ENCODE assay signal across 8 mouse cellular contexts in genomic region chr10:21159697-21160394, GRCm38 (mm10). TPM values are rescaled to one million over a fixed set of nuclear protein-coding genes. Genes with fewer than 3 reads are reported as not detected.
DNase-seq lines count a peak whose midpoint lies in the region; ATAC-seq and TF ChIP-seq lines count a peak whose summit lies in the region.

No protein-coding gene starts in this region.

- DNase-seq in gastrocnemius, adult 2 months: peak; percentile 34
- DNase-seq in gastrocnemius, adult 8-10 months (ENCODE audit: low spot score in 2 of 2): no peak
- DNase-seq in adrenal gland, adult 18-20 months (ENCODE audit: low spot score in 2 of 2): peak; percentile 23 to 24
- DNase-seq in heart, postnatal 36 days: peak; percentile 12 to 32
- peak; percentile 47 for DNase-seq in left cerebral cortex, postnatal 4 days
- peak; percentile 66 to 67 for DNase-seq in spleen, postnatal 10 days (ENCODE audit: low spot score in 2 of 2)

- H3K27me3 ChIP-seq in embryonic facial prominence, embryonic 12.5 days: peaks cover 19% of the 10 kb centered on the region
- H3K27me3 ChIP-seq in midbrain, embryonic 12.5 days: peaks cover 38% of the 10 kb centered on the region

- no peak overlapping the region for H3K27ac ChIP-seq in gastrocnemius, adult 2 months
- no peak overlapping the region for H3K27ac ChIP-seq in embryonic facial prominence, embryonic 12.5 days
- no peak overlapping the region for H3K27ac ChIP-seq in midbrain, embryonic 12.5 days (replicated peaks)

- intact Hi-C loops in gastrocnemius, adult 2 months (cut with DNase I): no loop called here
- intact Hi-C loops in heart, postnatal 36 days (cut with DNase I): loop anchor here (2.0 kb wide), 1 partner anchor 29 kb away; no protein-coding TSS in a partner anchor
- intact Hi-C loops in left cerebral cortex, postnatal 4 days (cut with DNase I): loop anchor here (10.0 kb wide), 1 partner anchor 135 kb away; the partner anchor contains the start of gene Hbs1l

- no peaks in the 10 kb centered on the region for H3K9me3 ChIP-seq in embryonic facial prominence, embryonic 12.5 days
- H3K9me3 ChIP-seq in midbrain, embryonic 12.5 days: no peaks in the 10 kb centered on the region

- peaks cover 12% of the 10 kb centered on the region for H3K4me1 ChIP-seq in embryonic facial prominence, embryonic 12.5 days
- H3K4me1 ChIP-seq in midbrain, embryonic 12.5 days: peaks cover 20% of the 10 kb centered on the region

- H3K9ac ChIP-seq in embryonic facial prominence, embryonic 12.5 days: peak overlapping the region; percentile 51
- H3K9ac ChIP-seq in midbrain, embryonic 12.5 days (replicated peaks): peak overlapping the region; percentile 81

- TF ChIP-seq CTCF in gastrocnemius, adult 2 months (IDR thresholded peaks at IDR 0.05): no peak

- WGBS in embryonic facial prominence, embryonic 12.5 days: under 1% methylated on average over 44 of the region's 44 CpGs
- 0% methylated on average over 44 of the region's 44 CpGs for WGBS in midbrain, embryonic 12.5 days

- ATAC-seq in embryonic facial prominence, embryonic 12.5 days (ENCODE audit: insufficient number of reproducible peaks, insufficient read depth, low FRiP score, low TSS enrichment): no peak
- ATAC-seq in midbrain, embryonic 12.5 days (ENCODE audit: low FRiP score, low read depth): peak; percentile 35; the same call in 1 of the 2 replicates

- H3K4me3 ChIP-seq in gastrocnemius, adult 2 months: peak overlapping the region; percentile 78
- H3K4me3 ChIP-seq in embryonic facial prominence, embryonic 12.5 days: peak overlapping the region; percentile 63
- peak overlapping the region; percentile 74 for H3K4me3 ChIP-seq in midbrain, embryonic 12.5 days

- H3K4me2 ChIP-seq in embryonic facial prominence, embryonic 12.5 days (replicated peaks): peak overlapping the region; percentile 95
- H3K4me2 ChIP-seq in midbrain, embryonic 12.5 days (replicated peaks): peak overlapping the region; percentile 99

- H3K36me3 ChIP-seq in embryonic facial prominence, embryonic 12.5 days: no peaks in the 10 kb centered on the region
- no peaks in the 10 kb centered on the region for H3K36me3 ChIP-seq in midbrain, embryonic 12.5 days

RNA-seq across cellular contexts. Expression of gene Myb, which starts 0.9 kb away (rescaled TPM):
- not detected for total RNA-seq in gastrocnemius, adult 2 months (2021)
- total RNA-seq in gastrocnemius, adult 8-10 months (2022): under 1 TPM in 1 of 4 experiments, not detected in 3; 0.19 TPM
- not detected for total RNA-seq in adrenal gland, adult 18-20 months (2021)
- 6.0 and 7.4 TPM in 2 replicates for polyA plus RNA-seq in embryonic facial prominence, embryonic 12.5 days (2016; fragmentation: Nextera tagmentation; extraction: Ambion mirVana)
- total RNA-seq in heart, postnatal 36 days (2021): not detected
- total RNA-seq in left cerebral cortex, postnatal 4 days (2021): 1 to 10 TPM; 2.0 to 2.2 TPM
- 5.9 and 7.1 TPM in 2 replicates for polyA plus RNA-seq in midbrain, embryonic 12.5 days (2016; fragmentation: Nextera tagmentation; extraction: Ambion mirVana)

Comparison
In these comparisons a context has a peak if more than half of its experiments do, and no peak if none do; other contexts are left out.
1. DNase-seq: peak in gastrocnemius, adult 2 months (single experiment), adrenal gland, adult 18-20 months (2 of 2), heart, postnatal 36 days (2 of 2), left cerebral cortex, postnatal 4 days (single experiment) and spleen, postnatal 10 days (2 of 2); none in gastrocnemius, adult 8-10 months (0 of 2).
2. Peak in every context shown above with its lines, with median percentiles within 50 percentile points of each other: H3K4me3 ChIP-seq.